Mouse (Mus musculus): Measurements from ENCODE around the gene Gpcpd1.
"Not testable (repeated sequence)": the region's sequence is repeated elsewhere in the genome, so short reads cannot be mapped to it uniquely, and the experiment has no call there.

Gpcpd1 gene

GRCm38 (mm10) chr2:132587240-132587779 is at the start of gene Gpcpd1:
Gene Gpcpd1 (minus strand): TSS chr2:132587729.
- DNase-seq (ENCODE audit: low read depth, low spot score): no peak

GRCm38 (mm10) chr2:132636534-132636933 is 49.0 kb upstream of the Gpcpd1 start:
- no peak for DNase-seq (ENCODE audit: low read depth, low spot score)

GRCm38 (mm10) chr2:132628626-132629025 is 41.1 kb upstream of the Gpcpd1 start:
- no peak for DNase-seq (ENCODE audit: low read depth, low spot score)

- no peak for DNase-seq (ENCODE audit: low read depth, low spot score)
Observed at GRCm38 (mm10) chr2:132623092-132623491, 35.6 kb upstream of the Gpcpd1 start.

- DNase-seq (ENCODE audit: low read depth, low spot score): peak; percentile 68
Observed at GRCm38 (mm10) chr2:132617693-132618092, 30.2 kb upstream of the Gpcpd1 start.

GRCm38 (mm10) chr2:132613581-132614188 is 26.2 kb upstream of the Gpcpd1 start:
- no peak for DNase-seq (ENCODE audit: low read depth, low spot score)

GRCm38 (mm10) chr2:132611551-132612233 is 24.2 kb upstream of the Gpcpd1 start:
- no peak for DNase-seq (ENCODE audit: low read depth, low spot score)

GRCm38 (mm10) chr2:132607141-132608093 is 19.9 kb upstream of the Gpcpd1 start:
- peak; percentile 42 for DNase-seq (ENCODE audit: low read depth, low spot score)

- DNase-seq (ENCODE audit: low read depth, low spot score): no peak
Observed at GRCm38 (mm10) chr2:132605795-132606563, 18.4 kb upstream of the Gpcpd1 start.

GRCm38 (mm10) chr2:132604922-132605321 is 17.4 kb upstream of the Gpcpd1 start:
- DNase-seq (ENCODE audit: low read depth, low spot score): no peak

GRCm38 (mm10) chr2:132603706-132604105 is 16.2 kb upstream of the Gpcpd1 start:
- no peak for DNase-seq (ENCODE audit: low read depth, low spot score)

- no peak for DNase-seq (ENCODE audit: low read depth, low spot score)
Observed at GRCm38 (mm10) chr2:132601777-132602176, 14.2 kb upstream of the Gpcpd1 start.

GRCm38 (mm10) chr2:132600081-132600480 is 12.6 kb upstream of the Gpcpd1 start:
- DNase-seq (ENCODE audit: low read depth, low spot score): no peak

GRCm38 (mm10) chr2:132599127-132599526 is 11.6 kb upstream of the Gpcpd1 start:
- DNase-seq (ENCODE audit: low read depth, low spot score): no peak

GRCm38 (mm10) chr2:132597866-132598480 is 10.4 kb upstream of the Gpcpd1 start:
- no peak for DNase-seq (ENCODE audit: low read depth, low spot score)

GRCm38 (mm10) chr2:132597226-132597625 is 9.7 kb upstream of the Gpcpd1 start:
- no peak for DNase-seq (ENCODE audit: low read depth, low spot score)

GRCm38 (mm10) chr2:132595601-132596235 is 8.2 kb upstream of the Gpcpd1 start:
- no peak for DNase-seq (ENCODE audit: low read depth, low spot score)

- DNase-seq (ENCODE audit: low read depth, low spot score): no peak
Observed at GRCm38 (mm10) chr2:132592126-132592525, 4.6 kb upstream of the Gpcpd1 start.

GRCm38 (mm10) chr2:132591579-132591978 is 4.0 kb upstream of the Gpcpd1 start:
- not testable (repeated sequence) for DNase-seq (ENCODE audit: low read depth, low spot score)

GRCm38 (mm10) chr2:132589906-132590538 is 2.5 kb upstream of the Gpcpd1 start:
- no peak for DNase-seq (ENCODE audit: low read depth, low spot score)

Data from ES-CJ7 (cell line).